ENCODE assay signal across 8 mouse cellular contexts in the genomic region with DNA sequence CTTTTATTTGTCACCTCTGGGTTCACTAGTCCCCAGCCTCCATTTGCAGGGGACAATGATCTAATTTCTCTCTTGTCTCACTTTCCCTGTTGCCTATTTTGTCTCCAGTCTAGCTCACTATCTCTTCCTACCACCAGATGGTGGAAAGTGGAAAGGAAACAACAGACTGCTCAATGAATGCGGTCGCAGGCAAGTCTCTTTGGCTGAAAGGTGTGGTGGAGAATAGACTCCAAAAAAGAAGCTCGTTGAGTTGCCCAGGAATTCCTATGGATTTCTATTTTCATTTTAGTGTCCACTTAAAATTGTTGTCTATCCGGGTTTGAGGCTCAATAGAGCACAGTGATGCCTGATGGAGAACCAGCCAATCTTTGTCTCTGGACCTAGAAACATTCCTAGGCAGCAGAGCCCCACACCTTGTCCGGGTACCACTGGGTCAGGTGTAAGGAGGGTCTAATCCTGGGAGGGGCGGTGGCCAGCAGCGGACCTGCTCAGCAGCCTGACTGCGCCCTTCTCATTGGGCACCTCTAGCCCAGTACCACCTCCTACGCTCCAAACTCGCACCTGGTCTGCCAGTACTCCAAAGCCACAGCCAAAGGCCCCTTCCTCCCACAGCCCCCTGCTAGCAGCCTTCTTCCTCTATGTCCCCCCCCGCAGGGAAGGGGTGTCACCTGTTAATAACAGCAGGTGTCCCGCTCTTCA. TPM values are rescaled to one million over a fixed set of nuclear protein-coding genes. Genes with fewer than 3 reads are reported as not detected.
DNase-seq lines count a peak whose midpoint lies in the region; ATAC-seq and TF ChIP-seq lines count a peak whose summit lies in the region.

No protein-coding gene starts in this region.

- TF ChIP-seq CTCF in olfactory bulb, adult 2 months (IDR thresholded peaks at IDR 0.05; ENCODE audit: insufficient read depth, low read depth, low read length): no peak

- H3K36me3 ChIP-seq in forebrain, embryonic 16.5 days (ENCODE audit: control insufficient read depth, insufficient read depth): no peaks in the 10 kb centered on the region
- no peaks in the 10 kb centered on the region for H3K36me3 ChIP-seq in kidney, embryonic 14.5 days (ENCODE audit: control insufficient read depth, insufficient read depth, low read length)
- H3K36me3 ChIP-seq in liver, embryonic 15.5 days (replicated peaks): no peaks in the 10 kb centered on the region

- no peak for TF ChIP-seq POLR2A in olfactory bulb, adult 2 months (IDR thresholded peaks at IDR 0.05; ENCODE audit: insufficient read depth, low read depth, low read length)

- H3K27ac ChIP-seq in brown adipose tissue, adult 24 weeks (replicated peaks; ENCODE audit: low read depth, low read length): no peak overlapping the region
- peak overlapping the region; percentile 14; the same call in 1 of the 2 replicates for H3K27ac ChIP-seq in forebrain, embryonic 16.5 days (ENCODE audit: low read length)
- no peak overlapping the region for H3K27ac ChIP-seq in kidney, embryonic 14.5 days (ENCODE audit: low read depth, low read length)
- no peak overlapping the region for H3K27ac ChIP-seq in liver, embryonic 15.5 days (replicated peaks)
- H3K27ac ChIP-seq in olfactory bulb, adult 2 months (ENCODE audit: insufficient read depth, low read depth, low read length): no peak overlapping the region

- H3K27me3 ChIP-seq in forebrain, embryonic 16.5 days (replicated peaks; ENCODE audit: control insufficient read depth, insufficient read depth, low read length): no peaks in the 10 kb centered on the region
- H3K27me3 ChIP-seq in kidney, embryonic 14.5 days (ENCODE audit: control insufficient read depth, insufficient read depth, low read length): no peaks in the 10 kb centered on the region
- H3K27me3 ChIP-seq in liver, embryonic 15.5 days: peaks cover 5% of the 10 kb centered on the region

- no peaks in the 10 kb centered on the region; the same call in 1 of the 2 replicates for H3K4me1 ChIP-seq in brown adipose tissue, adult 24 weeks (ENCODE audit: control insufficient read depth, insufficient read depth, insufficient read length, low read length)
- H3K4me1 ChIP-seq in forebrain, embryonic 16.5 days (replicated peaks; ENCODE audit: control insufficient read depth, insufficient read depth, low read length): no peaks in the 10 kb centered on the region
- H3K4me1 ChIP-seq in kidney, embryonic 14.5 days (ENCODE audit: control insufficient read depth, insufficient read depth, low read length): no peaks in the 10 kb centered on the region
- peaks cover 15% of the 10 kb centered on the region for H3K4me1 ChIP-seq in liver, embryonic 15.5 days (replicated peaks)
- H3K4me1 ChIP-seq in olfactory bulb, adult 2 months (ENCODE audit: control insufficient read depth, insufficient read depth, low read length): peaks cover 5% of the 10 kb centered on the region; the same call in 1 of the 2 replicates

- peak; percentile 55 for ATAC-seq in forebrain, embryonic 16.5 days
- peak; percentile 76 for ATAC-seq in kidney, embryonic 14.5 days (ENCODE audit: low FRiP score, low TSS enrichment)
- no peak for ATAC-seq in liver, embryonic 15.5 days (ENCODE audit: insufficient read depth)

- DNase-seq in spleen, postnatal 36 days (ENCODE audit: low spot score in 2 of 2): peak; percentile 15 to 24
- DNase-seq in spleen, adult 12 weeks (ENCODE audit: low spot score): no peak
- DNase-seq in spleen, postnatal 10 days (ENCODE audit: low spot score in 2 of 2): no peak

- WGBS in forebrain, embryonic 16.5 days: 26% methylated on average over 12 of the region's 12 CpGs
- 37% methylated on average over 12 of the region's 12 CpGs for WGBS in kidney, embryonic 14.5 days
- WGBS in liver, embryonic 15.5 days (ENCODE audit: insufficient replicate concordance): 17% methylated on average over 12 of the region's 12 CpGs
- WGBS in olfactory bulb, adult 2 months: 13% methylated on average over 12 of the region's 12 CpGs

- H3K9ac ChIP-seq in forebrain, embryonic 16.5 days (replicated peaks; ENCODE audit: low read depth, low read length): peak overlapping the region; percentile 78
- no peak overlapping the region for H3K9ac ChIP-seq in kidney, embryonic 14.5 days (ENCODE audit: low read depth, low read length)
- H3K9ac ChIP-seq in liver, embryonic 15.5 days: peak overlapping the region; percentile 15; the same call in 1 of the 2 replicates

- H3K4me3 ChIP-seq in brown adipose tissue, adult 24 weeks (ENCODE audit: insufficient read depth, low read depth, low read length): peak overlapping the region; percentile 99
- peak overlapping the region; percentile 66 for H3K4me3 ChIP-seq in forebrain, embryonic 16.5 days (replicated peaks; ENCODE audit: low read length)
- H3K4me3 ChIP-seq in kidney, embryonic 14.5 days (ENCODE audit: low read length): peak overlapping the region; percentile 53
- peak overlapping the region; percentile 68 for H3K4me3 ChIP-seq in liver, embryonic 15.5 days (replicated peaks)
- H3K4me3 ChIP-seq in olfactory bulb, adult 2 months (ENCODE audit: insufficient read depth, low read depth, low read length): peak overlapping the region; percentile 86

- H3K9me3 ChIP-seq in forebrain, embryonic 16.5 days (ENCODE audit: control insufficient read depth, low read length): no peaks in the 10 kb centered on the region
- H3K9me3 ChIP-seq in kidney, embryonic 14.5 days (ENCODE audit: control insufficient read depth, low read length): no peaks in the 10 kb centered on the region
- H3K9me3 ChIP-seq in liver, embryonic 15.5 days (replicated peaks): no peaks in the 10 kb centered on the region

- H3K4me2 ChIP-seq in forebrain, embryonic 16.5 days (ENCODE audit: low read length): peak overlapping the region; percentile 63
- peak overlapping the region; percentile 51 for H3K4me2 ChIP-seq in kidney, embryonic 14.5 days (replicated peaks; ENCODE audit: low read depth, low read length)
- peak overlapping the region; percentile 92 for H3K4me2 ChIP-seq in liver, embryonic 15.5 days

RNA-seq across cellular contexts. Expression of gene Sh3kbp1, which starts 0.7 kb away (rescaled TPM):
- polyA plus RNA-seq in brown adipose tissue, adult 24 weeks (2012; ENCODE audit: insufficient read depth, insufficient read length, missing spikeins): 90.3 and 99.4 TPM in 2 replicates
- 52.3 and 57.5 TPM in 2 replicates for polyA plus RNA-seq in forebrain, embryonic 16.5 days (2015; fragmentation: Nextera tagmentation; extraction: Ambion mirVana)
- 28.0 and 41.5 TPM in 2 replicates for polyA plus RNA-seq in kidney, embryonic 14.5 days (2014; fragmentation: Nextera tagmentation; extraction: Ambion mirVana)
- polyA plus RNA-seq in liver, embryonic 15.5 days (2015; fragmentation: Nextera tagmentation; extraction: Ambion mirVana): 12.6 and 13.4 TPM in 2 replicates
- 177 and 405 TPM in 2 replicates for polyA plus RNA-seq in olfactory bulb, adult 2 months (2012; ENCODE audit: insufficient read depth, insufficient read length, low replicate concordance, missing spikeins)

Comparison
In these comparisons a context has a peak if more than half of its experiments do, and no peak if none do; other contexts are left out.
1. DNase-seq: peak in spleen, postnatal 36 days (2 of 2); none in spleen, adult 12 weeks (single experiment) and spleen, postnatal 10 days (0 of 2).
2. Peak in every context shown above with its lines, with median percentiles within 50 percentile points of each other: H3K4me3 ChIP-seq and H3K4me2 ChIP-seq.